Mouse (Mus musculus) gastrocnemius, adult 18-20 months (tissue): Measurements from ENCODE around the gene Itgb2l. TPM values are rescaled to one million over a fixed set of nuclear protein-coding genes. Genes with fewer than 3 reads are reported as not detected.

ENCODE experiments used
- total RNA-seq, 2 experiments: library from RNA; stranded (reverse); gene quantifications; 2 replicates each; pipeline ENCODE4 v1.2.3; 2021

Itgb2l gene
- total RNA-seq, 2 experiments from 2014 or later = not detected

Other genes with a start within 250 kb of the Itgb2l start
- 1,000 to 10,000 TPM in 1 of 2 experiments, 100 to 1,000 TPM in 1; 908 to 1,105 TPM for gene Sh3bgr, start 243.2 kb downstream of the Itgb2l start, total RNA-seq
- not detected for gene B3galt5, start 207.8 kb downstream of the Itgb2l start, total RNA-seq
- not detected for gene Pcp4, start 24.0 kb upstream of the Itgb2l start, total RNA-seq